Mouse (Mus musculus): ENCODE measurements at regions not wholly inside any gene's neighbourhood (a gene's known extent, or its start where the extent isn't known, plus 50 kb on each side); places are given as distances from the start of the nearest gene placed in this dataset.

DNA sequence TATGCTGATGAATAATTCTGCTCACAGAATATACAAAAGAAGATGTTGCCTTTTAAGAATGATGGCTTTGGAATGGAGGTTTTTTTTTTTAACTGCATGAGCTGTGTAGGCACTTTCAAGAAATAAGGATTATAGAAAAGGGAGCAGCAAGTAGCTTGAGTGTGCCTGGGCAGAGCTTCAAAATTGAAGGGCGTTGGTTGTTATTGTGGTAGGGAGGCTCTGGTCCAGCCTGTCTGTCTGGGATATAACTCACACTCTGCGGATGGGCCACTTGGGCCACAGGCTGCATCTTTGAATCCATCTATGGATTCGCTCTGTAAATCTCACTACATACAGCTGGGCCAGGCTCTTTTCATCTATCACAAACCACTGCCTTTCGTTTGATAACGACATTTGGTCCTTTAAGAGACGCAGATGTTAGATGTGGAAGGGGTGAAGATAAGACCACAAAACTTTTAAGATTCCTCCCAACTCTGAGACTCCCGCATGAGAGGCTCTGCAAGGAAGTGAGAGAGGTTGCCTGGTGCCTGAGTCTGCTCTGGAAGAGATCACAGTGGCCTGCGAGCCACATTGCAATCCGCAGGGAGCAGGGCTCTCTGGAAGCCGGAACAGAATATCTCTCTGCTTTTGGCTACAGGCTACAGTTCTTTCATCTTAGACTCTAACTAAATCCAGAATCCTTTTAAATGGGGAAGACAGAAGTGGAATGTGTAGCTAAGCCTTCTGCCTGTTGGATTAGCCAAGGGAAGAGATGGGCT is 286.6 kb upstream of the Npvf start:
- 80% methylated on average over 10 of the region's 10 CpGs for WGBS
- peaks cover 4% of the 10 kb centered on the region; the same call in 1 of the 2 replicates for H3K27me3 ChIP-seq (ENCODE audit: poor library complexity, severe bottlenecking)
- H3K4me3 ChIP-seq, result no peak overlapping the region
- H3K27ac ChIP-seq, result peak overlapping the region; percentile 17; the same call in 1 of the 2 replicates
- H3K4me1 ChIP-seq, result peaks cover 18% of the 10 kb centered on the region
- no peaks in the 10 kb centered on the region for H3K36me3 ChIP-seq (replicated peaks)
- DNase-seq (ENCODE audit: extremely low spot score, low spot score), result no peak
- no peaks in the 10 kb centered on the region for H3K9me3 ChIP-seq

DNA sequence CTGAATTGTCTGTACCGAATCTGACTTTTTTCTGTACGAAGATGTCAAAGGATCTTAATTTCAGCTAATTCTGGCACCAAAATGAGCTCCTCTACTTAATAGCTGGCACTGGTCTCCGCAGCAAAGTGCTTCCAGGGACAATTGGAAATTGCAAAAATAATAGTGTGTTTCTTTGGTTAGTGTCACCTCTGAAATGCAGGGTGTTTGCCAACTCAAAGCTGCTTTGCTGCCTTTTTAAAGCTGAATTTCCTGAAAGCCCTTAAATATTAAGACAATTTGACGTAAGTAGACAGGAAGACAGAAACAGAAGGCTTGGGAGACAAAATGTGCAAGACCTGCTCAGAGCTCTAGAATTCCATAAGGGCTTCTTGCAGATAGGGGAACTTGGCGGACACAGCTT is 288.5 kb upstream of the Npvf start:
- Histone ChIP-seq H3K36me3 (replicated peaks) (no peaks in the 10 kb centered on the region), H3K4me1 (peaks cover 16% of the 10 kb centered on the region), H3K27me3 (ENCODE audit: poor library complexity, severe bottlenecking) (0 out of 2 replicates have a peak, but pooled peaks cover 4% of the 10 kb centered on the region), H3K27ac (no peak overlapping the region), H3K4me3 (no peak overlapping the region), H3K9me3 (no peaks in the 10 kb centered on the region)
- no peak for DNase-seq (ENCODE audit: extremely low spot score, low spot score)
- WGBS, result 87% methylated on average over 5 of the region's 5 CpGs

DNA sequence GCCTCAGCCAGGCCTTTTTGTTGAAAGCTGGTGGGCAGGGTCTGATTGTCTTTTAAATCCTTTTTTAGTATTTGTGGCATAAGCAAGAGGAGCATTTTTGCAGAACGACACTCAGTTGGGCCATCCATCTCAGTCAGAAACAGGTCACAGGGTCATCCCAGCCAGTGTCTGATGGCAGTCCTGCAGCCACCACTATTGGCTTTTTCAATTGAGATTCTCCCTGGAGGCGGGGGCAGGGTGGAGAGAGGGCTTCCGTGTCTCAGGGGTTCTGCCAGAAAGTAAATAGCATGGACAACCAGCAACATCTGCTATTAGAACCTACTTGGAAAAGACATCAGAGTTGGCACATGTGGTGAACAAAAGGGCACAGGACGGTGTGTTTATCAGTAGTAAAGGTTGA is 293.8 kb upstream of the Npvf start:
- Histone ChIP-seq H3K4me1 (peaks cover 13% of the 10 kb centered on the region), H3K4me3 (no peak overlapping the region), H3K9me3 (no peaks in the 10 kb centered on the region), H3K36me3 (replicated peaks) (no peaks in the 10 kb centered on the region), H3K27me3 (ENCODE audit: poor library complexity, severe bottlenecking) (0 out of 2 replicates have a peak, but pooled peaks cover 16% of the 10 kb centered on the region), H3K27ac (no peak overlapping the region)
- DNase-seq (ENCODE audit: extremely low spot score, low spot score), result no peak
- 78% methylated on average over 4 of the region's 4 CpGs for WGBS

DNA sequence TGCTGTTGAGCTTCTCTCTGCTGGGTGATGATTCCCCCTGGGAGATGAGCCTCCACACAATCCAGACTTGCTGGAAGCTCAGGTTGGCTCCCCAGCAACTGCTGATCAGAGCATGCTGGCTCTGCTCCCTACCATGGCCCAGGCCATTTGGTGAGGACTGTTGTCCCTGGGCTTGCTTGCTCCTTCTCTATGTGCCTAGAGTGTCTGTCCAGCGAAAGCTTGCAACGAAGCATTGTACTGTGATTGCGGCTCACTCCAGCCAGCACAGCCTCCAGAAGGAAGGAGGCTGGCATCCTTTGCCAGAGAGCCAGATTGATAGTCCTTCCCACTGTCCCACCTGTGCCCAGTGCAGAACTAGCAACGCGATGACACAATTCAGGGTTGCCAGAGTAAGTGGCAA is 295.1 kb upstream of the Npvf start:
- 96% methylated on average over 5 of the region's 5 CpGs for WGBS
- DNase-seq (ENCODE audit: extremely low spot score, low spot score), result no peak
- H3K36me3 ChIP-seq (replicated peaks), result no peaks in the 10 kb centered on the region
- H3K27me3 ChIP-seq (ENCODE audit: poor library complexity, severe bottlenecking), result 0 out of 2 replicates have a peak, but pooled peaks cover 16% of the 10 kb centered on the region
- no peak overlapping the region for H3K4me3 ChIP-seq
- peaks cover 13% of the 10 kb centered on the region for H3K4me1 ChIP-seq
- H3K9me3 ChIP-seq, result no peaks in the 10 kb centered on the region
- peak overlapping the region; percentile 44; the same call in 1 of the 2 replicates for H3K27ac ChIP-seq

DNA sequence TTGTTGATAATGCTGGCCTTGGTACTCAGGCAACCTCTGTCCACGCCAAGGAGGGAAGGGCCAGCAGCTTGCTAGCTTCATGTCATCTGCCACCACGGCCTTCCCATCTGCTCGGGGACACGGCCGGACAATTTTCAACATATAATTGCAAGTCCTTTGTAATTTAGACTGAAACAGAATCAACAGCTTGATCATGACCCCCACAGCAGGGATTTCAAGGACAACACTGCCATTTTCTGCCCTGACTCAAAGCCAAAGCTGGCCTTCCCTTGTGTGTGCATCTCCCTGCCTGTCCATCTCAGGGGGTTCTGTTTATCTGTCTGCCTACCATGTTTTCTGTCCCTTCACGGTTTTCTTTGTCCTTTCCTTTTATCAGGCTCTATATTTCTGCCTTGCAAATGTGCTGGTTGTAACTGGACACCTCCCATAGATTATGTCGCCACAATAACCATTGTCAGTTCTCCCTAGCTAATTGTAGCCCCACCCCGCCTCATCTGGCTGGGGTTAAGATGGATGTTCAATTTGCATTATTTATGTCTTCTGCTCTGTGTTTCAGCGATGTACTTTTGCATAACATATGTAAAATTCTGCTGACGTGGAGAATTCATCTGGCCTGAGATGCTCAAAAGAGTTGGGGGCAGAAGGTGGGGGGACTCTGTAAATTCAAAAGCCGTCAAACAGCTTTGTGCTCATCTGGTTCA is 295.8 kb upstream of the Npvf start:
- peak overlapping the region; percentile 44; the same call in 1 of the 2 replicates for H3K27ac ChIP-seq
- no peak for DNase-seq (ENCODE audit: extremely low spot score, low spot score)
- H3K9me3 ChIP-seq, result no peaks in the 10 kb centered on the region
- no peak overlapping the region for H3K4me3 ChIP-seq
- peaks cover 20% of the 10 kb centered on the region for H3K4me1 ChIP-seq
- H3K27me3 ChIP-seq (ENCODE audit: poor library complexity, severe bottlenecking), result 0 out of 2 replicates have a peak, but pooled peaks cover 16% of the 10 kb centered on the region
- 81% methylated on average over 11 of the region's 11 CpGs for WGBS
- H3K36me3 ChIP-seq (replicated peaks), result no peaks in the 10 kb centered on the region

DNA sequence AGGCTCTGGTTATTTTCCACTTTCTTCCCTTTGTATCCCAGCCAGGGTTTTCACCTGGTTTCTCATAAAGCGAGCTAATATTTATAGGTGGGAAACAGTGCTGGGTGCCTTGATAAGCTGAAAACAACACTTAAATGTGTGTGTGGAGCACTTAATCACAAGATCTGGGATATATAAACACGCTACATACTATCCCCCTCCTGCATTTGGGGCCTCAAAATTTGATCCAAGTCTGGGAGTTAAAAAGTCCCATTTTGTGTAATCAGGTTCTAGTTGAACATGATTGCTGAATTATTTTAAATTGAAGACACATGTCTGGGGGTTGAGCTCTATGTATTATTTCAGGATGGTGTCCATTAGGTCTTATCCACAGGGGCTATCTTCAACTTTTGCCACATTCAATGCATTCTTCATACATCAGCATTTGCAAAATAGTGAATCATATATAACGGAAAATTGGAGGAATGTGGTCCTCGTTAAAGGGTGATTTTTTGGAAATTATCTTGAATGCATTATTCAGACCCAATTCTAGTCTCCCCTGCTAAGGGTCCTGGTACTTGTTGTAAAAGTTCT is 303.2 kb upstream of the Npvf start:
- H3K27ac ChIP-seq, result 0 out of 2 replicates have a peak overlapping the region, but pooled peaks have one; percentile 35
- H3K27me3 ChIP-seq (ENCODE audit: poor library complexity, severe bottlenecking), result no peaks in the 10 kb centered on the region
- no peak for DNase-seq (ENCODE audit: extremely low spot score, low spot score)
- no peak overlapping the region for H3K4me3 ChIP-seq
- H3K4me1 ChIP-seq, result peaks cover 25% of the 10 kb centered on the region
- H3K36me3 ChIP-seq (replicated peaks), result no peaks in the 10 kb centered on the region
- H3K9me3 ChIP-seq, result no peaks in the 10 kb centered on the region
- WGBS, result 89% methylated on average over 4 of the region's 4 CpGs

DNA sequence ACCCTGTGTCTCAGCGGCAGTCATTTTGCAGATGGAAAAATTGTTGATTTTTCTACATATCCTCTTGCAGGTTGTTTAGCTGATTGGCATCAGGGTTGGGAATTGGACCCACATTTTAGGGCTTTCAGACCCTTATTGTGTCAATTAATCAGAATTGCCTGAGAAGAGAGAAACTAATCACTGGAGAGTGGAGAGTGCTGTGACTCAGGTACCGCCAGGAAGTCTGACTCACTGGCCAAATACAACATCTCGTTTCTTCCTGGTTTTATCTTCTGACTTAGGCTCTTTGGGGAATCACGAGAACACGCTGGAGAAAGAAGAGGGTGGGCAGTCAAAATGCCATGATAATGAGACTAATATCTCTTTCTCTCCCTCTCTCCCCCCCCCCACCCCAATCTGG is 306.1 kb upstream of the Npvf start:
- peaks cover 16% of the 10 kb centered on the region for H3K4me1 ChIP-seq
- 84% methylated on average over 5 of the region's 5 CpGs for WGBS
- no peaks in the 10 kb centered on the region for H3K9me3 ChIP-seq
- no peak overlapping the region for H3K4me3 ChIP-seq
- no peaks in the 10 kb centered on the region for H3K27me3 ChIP-seq (ENCODE audit: poor library complexity, severe bottlenecking)
- no peak for DNase-seq (ENCODE audit: extremely low spot score, low spot score)
- H3K27ac ChIP-seq, result no peak overlapping the region
- H3K36me3 ChIP-seq (replicated peaks), result no peaks in the 10 kb centered on the region

DNA sequence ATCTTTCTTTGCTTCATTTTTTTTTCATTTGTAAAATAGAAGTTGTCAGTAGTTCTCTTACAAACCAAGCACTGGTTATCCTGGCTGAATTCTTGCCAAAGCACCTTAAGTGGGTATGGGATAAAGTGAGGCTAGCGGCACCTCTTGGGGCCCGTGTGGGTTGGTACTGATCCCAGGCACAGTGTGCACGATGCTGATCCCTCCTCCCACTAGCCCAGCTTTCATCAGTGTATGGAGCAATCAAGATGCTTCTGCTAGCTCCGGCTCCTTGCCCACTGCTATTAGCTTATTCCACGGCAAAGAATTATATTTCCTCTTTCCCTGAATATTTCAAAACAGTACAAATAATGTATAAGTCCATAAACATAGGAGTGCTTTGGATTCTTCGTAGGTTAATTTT is 307.4 kb upstream of the Npvf start:
- Histone ChIP-seq H3K36me3 (replicated peaks) (no peaks in the 10 kb centered on the region), H3K4me3 (no peak overlapping the region), H3K4me1 (peaks cover 14% of the 10 kb centered on the region), H3K27me3 (ENCODE audit: poor library complexity, severe bottlenecking) (no peaks in the 10 kb centered on the region), H3K27ac (no peak overlapping the region), H3K9me3 (no peaks in the 10 kb centered on the region)
- no peak for DNase-seq (ENCODE audit: extremely low spot score, low spot score)
- 83% methylated on average over 6 of the region's 6 CpGs for WGBS

DNA sequence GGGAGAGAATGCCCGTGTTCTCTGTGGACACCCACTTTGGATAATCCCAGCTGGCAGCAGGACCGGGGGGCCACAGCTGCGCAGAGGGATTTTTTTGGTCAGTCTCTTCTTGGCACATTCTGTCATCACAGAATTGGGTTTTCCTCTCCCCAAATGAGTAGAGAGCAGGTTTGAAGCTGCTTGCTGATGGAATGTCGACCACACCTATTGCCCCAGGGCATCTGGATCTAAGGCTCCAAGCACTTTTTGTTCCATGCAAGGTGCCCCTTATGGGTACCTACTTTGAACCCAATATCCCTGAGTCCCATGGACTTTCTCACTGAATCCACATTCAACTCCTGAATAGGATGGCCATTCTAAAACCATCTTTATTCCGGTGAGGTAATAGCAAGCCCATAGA is 314.3 kb upstream of the Npvf start:
- H3K27me3 ChIP-seq (ENCODE audit: poor library complexity, severe bottlenecking), result peaks cover 34% of the 10 kb centered on the region
- H3K27ac ChIP-seq, result no peak overlapping the region
- H3K4me3 ChIP-seq, result no peak overlapping the region
- 90% methylated on average over 5 of the region's 5 CpGs for WGBS
- peaks cover 13% of the 10 kb centered on the region for H3K4me1 ChIP-seq
- H3K36me3 ChIP-seq (replicated peaks), result no peaks in the 10 kb centered on the region
- DNase-seq (ENCODE audit: extremely low spot score, low spot score), result no peak
- no peaks in the 10 kb centered on the region for H3K9me3 ChIP-seq

DNA sequence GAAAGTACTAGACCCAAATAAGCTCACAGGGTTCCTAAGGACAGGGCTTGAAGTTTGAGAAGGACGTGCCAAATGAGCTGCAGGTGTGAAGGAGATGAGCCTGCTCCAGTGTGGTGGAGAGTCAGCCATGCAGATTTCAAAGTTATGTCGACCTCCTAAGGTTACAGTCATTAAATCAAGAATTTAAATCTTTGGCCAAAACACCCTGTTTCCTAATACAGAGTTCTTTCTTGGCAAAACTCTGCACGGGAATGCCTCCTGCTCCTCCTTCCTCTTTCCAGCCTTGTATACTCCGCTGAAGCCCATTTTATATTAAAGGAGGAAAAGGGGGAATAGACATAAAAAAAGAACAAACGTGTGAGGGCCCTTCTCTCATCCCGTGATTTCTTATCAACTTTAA is 315.1 kb upstream of the Npvf start:
- peaks cover 13% of the 10 kb centered on the region for H3K4me1 ChIP-seq
- no peaks in the 10 kb centered on the region for H3K9me3 ChIP-seq
- WGBS, result 74% methylated on average over 6 of the region's 6 CpGs
- no peaks in the 10 kb centered on the region for H3K36me3 ChIP-seq (replicated peaks)
- DNase-seq (ENCODE audit: extremely low spot score, low spot score), result no peak
- no peak overlapping the region for H3K27ac ChIP-seq
- peaks cover 41% of the 10 kb centered on the region for H3K27me3 ChIP-seq (ENCODE audit: poor library complexity, severe bottlenecking)
- H3K4me3 ChIP-seq, result no peak overlapping the region

DNA sequence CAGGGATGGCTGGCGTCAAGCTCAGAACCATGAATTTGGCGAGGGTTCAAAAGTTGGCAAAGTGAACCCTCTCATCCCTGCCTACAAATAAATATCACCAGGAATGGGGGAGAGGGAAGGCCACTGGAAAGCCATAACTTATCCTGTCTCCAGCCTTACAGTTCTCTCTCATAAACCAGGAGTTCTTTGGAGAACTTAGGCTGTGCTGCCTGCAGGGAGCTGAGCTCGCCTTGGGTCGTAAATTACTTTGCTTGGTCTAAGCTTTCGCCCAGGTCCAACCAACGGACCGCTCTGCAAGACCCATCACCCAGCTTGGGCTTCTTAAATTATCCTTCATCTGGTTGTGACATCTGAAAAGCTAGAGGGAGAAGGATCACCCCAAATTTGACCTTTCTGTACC is 315.8 kb upstream of the Npvf start:
- Histone ChIP-seq H3K27ac (no peak overlapping the region), H3K36me3 (replicated peaks) (no peaks in the 10 kb centered on the region), H3K9me3 (no peaks in the 10 kb centered on the region), H3K4me3 (no peak overlapping the region), H3K4me1 (peaks cover 17% of the 10 kb centered on the region), H3K27me3 (ENCODE audit: poor library complexity, severe bottlenecking) (peaks cover 46% of the 10 kb centered on the region)
- DNase-seq (ENCODE audit: extremely low spot score, low spot score), result no peak
- 86% methylated on average over 7 of the region's 7 CpGs for WGBS

DNA sequence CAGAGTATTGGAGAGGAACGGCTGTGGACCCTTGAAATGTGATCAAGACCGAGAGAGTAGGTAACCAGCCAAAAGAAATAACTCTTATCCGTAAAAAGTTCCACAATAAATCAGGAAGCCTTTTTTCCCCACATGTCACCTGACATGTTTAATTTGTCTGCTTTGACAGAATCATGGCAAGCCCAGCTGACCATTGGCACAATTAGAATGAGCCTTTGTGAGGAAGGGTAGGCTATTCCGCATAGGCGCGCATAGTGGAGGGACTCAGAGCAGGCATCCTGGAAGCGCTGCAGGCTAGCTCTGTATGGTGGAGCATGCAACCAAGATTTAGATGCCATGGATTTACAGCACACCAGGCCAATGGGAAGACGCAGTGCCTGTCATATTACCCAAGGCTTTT is 316.5 kb upstream of the Npvf start:
- no peak for DNase-seq (ENCODE audit: extremely low spot score, low spot score)
- 92% methylated on average over 8 of the region's 8 CpGs for WGBS
- Histone ChIP-seq H3K4me3 (no peak overlapping the region), H3K36me3 (replicated peaks) (no peaks in the 10 kb centered on the region), H3K27ac (no peak overlapping the region), H3K9me3 (no peaks in the 10 kb centered on the region), H3K27me3 (ENCODE audit: poor library complexity, severe bottlenecking) (peaks cover 54% of the 10 kb centered on the region), H3K4me1 (peaks cover 19% of the 10 kb centered on the region)

DNA sequence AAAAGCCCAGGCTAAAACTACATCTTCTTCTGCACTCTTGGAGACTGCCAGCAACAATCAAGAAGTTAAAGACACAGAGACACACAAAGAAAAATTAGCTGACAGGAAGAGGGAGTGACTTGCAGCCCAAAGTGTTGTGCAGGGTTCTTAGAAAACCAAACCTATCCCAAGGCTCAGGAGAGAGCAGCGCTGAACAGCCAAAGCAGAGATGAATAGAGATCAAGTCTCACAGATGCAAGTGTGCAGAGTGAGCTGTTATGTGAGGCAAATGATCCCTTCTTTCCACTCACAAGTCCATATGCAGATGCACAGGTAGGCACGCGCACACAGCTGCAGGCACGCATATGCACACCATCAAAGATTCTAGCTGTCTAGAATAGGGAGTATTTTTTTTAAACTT is 318.0 kb upstream of the Npvf start:
- no peak overlapping the region for H3K27ac ChIP-seq

More for the DNA sequence above, 318.0 kb upstream of the Npvf start:
- Histone ChIP-seq H3K4me3 (no peak overlapping the region), H3K36me3 (replicated peaks) (no peaks in the 10 kb centered on the region), H3K4me1 (peaks cover 27% of the 10 kb centered on the region), H3K27me3 (ENCODE audit: poor library complexity, severe bottlenecking) (peaks cover 66% of the 10 kb centered on the region), H3K9me3 (no peaks in the 10 kb centered on the region)
- WGBS, result 91% methylated on average over 4 of the region's 4 CpGs
- no peak for DNase-seq (ENCODE audit: extremely low spot score, low spot score)

All from forebrain, embryonic 10.5 days (tissue).